Mouse (Mus musculus) heart, adult 2 months (tissue): ENCODE results near the gene Adamts13. TPM values are rescaled to one million over a fixed set of nuclear protein-coding genes. Genes with fewer than 3 reads are reported as not detected.

ENCODE experiments used
- DNase-seq, 2 experiments: peaks; one replicate each; pipeline ENCODE4 v3.0.0; 2021
- H3K27ac ChIP-seq: fragments of 200-600 bp; 2 replicates; pipeline ENCODE4 v1.8.1; 2022
- H3K27me3 ChIP-seq: fragments of 200-500 bp; 2 replicates; pipeline ENCODE4 v1.6.1; 2012; ENCODE audit warnings: mild to moderate bottlenecking, low read length, inconsistent platforms, mixed read lengths; ENCODE audit not compliant: control insufficient read depth, insufficient read depth
- H3K36me3 ChIP-seq: fragments of 200-500 bp; 2 replicates; pipeline ENCODE4 v1.6.1; 2012; ENCODE audit warnings: low read length, inconsistent platforms; ENCODE audit not compliant: control insufficient read depth, insufficient read depth
- H3K4me1 ChIP-seq: fragments of 200-500 bp; 2 replicates; pipeline ENCODE4 v1.6.1; 2011; ENCODE audit warnings: low read length; ENCODE audit not compliant: control insufficient read depth, insufficient read depth
- H3K4me3 ChIP-seq: fragments of 200-600 bp; 2 replicates; pipeline ENCODE4 v1.8.1; 2022
- H3K79me2 ChIP-seq: fragments of 200-500 bp; replicated peaks from 2 replicates; pipeline ENCODE4 v1.6.1; 2012; ENCODE audit warnings: mild to moderate bottlenecking, inconsistent platforms, low read length, moderate library complexity, mixed read lengths; ENCODE audit not compliant: control insufficient read depth, insufficient read depth
- H3K9ac ChIP-seq: fragments of 200-500 bp; 2 replicates; pipeline ENCODE4 v1.6.1; 2012; ENCODE audit warnings: low read depth, mild to moderate bottlenecking, control low read depth, inconsistent platforms, low read length, mixed read lengths
- CTCF ChIP-seq: fragments of 200-600 bp; IDR thresholded peaks from 2 replicates; pipeline ENCODE4 v1.8.1; 2022; ENCODE audit warnings: antibody characterized with exemption, mild to moderate bottlenecking, moderate library complexity
- EP300 ChIP-seq: fragments of 200-500 bp; IDR thresholded peaks from 2 replicates; pipeline ENCODE4 v1.6.1; 2011; ENCODE audit warnings: low read depth, low read length, control low read depth; ENCODE audit not compliant: insufficient read depth
- POLR2A ChIP-seq: fragments of 200-500 bp; IDR thresholded peaks from 2 replicates; pipeline ENCODE4 v1.6.1; 2011; ENCODE audit warnings: mild to moderate bottlenecking, low read depth, low read length, control low read depth; ENCODE audit not compliant: insufficient read depth
- WGBS: fragments of 180-500 bp; shearing (Covaris S2); methylation state at CpG from one replicate; pipeline ENCODE4 v1.1.7; 2018; 5-methylcytosine and 5-hydroxymethylcytosine counted together
- intact Hi-C: fragments of 180-260 bp; cut with DNase I; formaldehyde crosslinking; loops from one replicate; pipeline ENCODE4 v1.15.1; 2025
- polyA plus RNA-seq: library from polyadenylated mRNA; depleted of rRNA; stranded (reverse); fragments of >200 nt; gene quantifications from 2 replicates; pipeline ENCODE4 v1.2.3, GENCODE M21; 2012
- total RNA-seq, 2 experiments: library from RNA; stranded (reverse); gene quantifications; 2 replicates each; pipeline ENCODE4 v1.2.3; 2021

Adamts13 gene
- total and polyA plus RNA-seq, 3 experiments: not detected

DNA sequence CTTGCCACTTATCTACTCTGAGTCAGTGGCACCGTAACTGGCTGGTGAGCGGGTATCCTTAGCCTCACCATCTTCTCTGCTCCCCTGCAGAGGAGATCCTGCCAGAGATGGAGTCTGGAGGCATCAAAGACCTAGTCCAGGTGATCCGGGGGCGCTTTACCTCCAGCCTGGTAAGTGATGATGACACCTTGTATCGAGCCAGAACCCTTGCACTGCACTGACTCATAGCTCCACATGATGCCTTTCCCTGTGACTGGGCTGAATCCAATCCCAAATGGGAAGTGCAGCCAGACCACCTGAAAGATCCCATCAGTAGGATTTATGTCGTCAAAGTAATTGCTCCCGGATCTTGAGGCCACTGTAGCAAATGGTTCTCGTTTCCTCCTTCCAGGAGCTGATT, 20.4 kb upstream of the Adamts13 start:
- H3K36me3 ChIP-seq: no peaks in the 10 kb centered on the region

DNA sequence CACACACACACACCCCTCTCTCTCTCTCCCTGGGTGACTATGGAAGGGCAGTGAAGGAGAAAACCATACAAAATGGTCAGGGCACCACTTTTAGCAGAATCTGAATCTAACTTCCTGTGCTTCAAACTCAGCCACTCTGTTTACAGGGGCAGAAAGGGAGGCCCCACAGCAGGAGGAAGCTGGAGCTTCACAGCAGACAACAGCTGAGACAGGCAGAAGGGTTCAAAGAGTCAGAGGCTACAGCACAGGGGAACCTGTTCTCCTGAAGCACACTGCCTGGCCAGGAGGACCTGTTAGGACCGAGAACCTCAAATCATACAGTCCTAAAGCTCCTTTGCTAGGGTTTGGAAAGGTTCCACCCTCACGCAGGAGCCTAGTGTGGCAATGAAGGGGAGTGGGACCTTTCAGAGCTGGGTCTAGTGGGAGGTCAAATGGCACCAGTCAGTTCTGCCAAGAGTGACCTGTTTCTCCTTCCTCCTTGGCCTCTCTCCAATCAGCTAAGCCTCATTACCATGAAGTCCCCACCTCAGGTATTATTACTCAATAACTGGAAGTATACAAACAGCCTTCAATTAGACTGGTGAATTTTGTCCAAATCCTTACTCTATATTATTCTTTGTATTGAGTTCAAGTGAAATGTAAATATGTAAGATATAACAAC, 18.4 kb upstream of the Adamts13 start:
- DNase-seq: no peak
- no peak overlapping the region for H3K9ac ChIP-seq
- intact Hi-C loops: no loop called here
- H3K27ac ChIP-seq: no peak overlapping the region
- WGBS: 86% methylated on average over 2 of the region's 2 CpGs
- H3K36me3 ChIP-seq: no peaks in the 10 kb centered on the region
- H3K79me2 ChIP-seq: no peaks in the 10 kb centered on the region
- no peak overlapping the region for H3K4me3 ChIP-seq
- no peaks in the 10 kb centered on the region for H3K27me3 ChIP-seq
- H3K4me1 ChIP-seq: no peaks in the 10 kb centered on the region
- TF ChIP-seq EP300: no peak
- no peak for TF ChIP-seq POLR2A
- no peak for TF ChIP-seq CTCF

More for the DNA sequence above, 20.4 kb upstream of the Adamts13 start:
- H3K4me1 ChIP-seq: no peaks in the 10 kb centered on the region
- WGBS: 89% methylated on average over 8 of the region's 8 CpGs
- no peaks in the 10 kb centered on the region for H3K79me2 ChIP-seq
- H3K9ac ChIP-seq: no peak overlapping the region
- no peaks in the 10 kb centered on the region for H3K27me3 ChIP-seq
- H3K4me3 ChIP-seq: no peak overlapping the region
- TF ChIP-seq CTCF (no peak), POLR2A (no peak), EP300 (no peak)
- no peak for DNase-seq
- intact Hi-C loops: no loop called here
- H3K27ac ChIP-seq: no peak overlapping the region

DNA sequence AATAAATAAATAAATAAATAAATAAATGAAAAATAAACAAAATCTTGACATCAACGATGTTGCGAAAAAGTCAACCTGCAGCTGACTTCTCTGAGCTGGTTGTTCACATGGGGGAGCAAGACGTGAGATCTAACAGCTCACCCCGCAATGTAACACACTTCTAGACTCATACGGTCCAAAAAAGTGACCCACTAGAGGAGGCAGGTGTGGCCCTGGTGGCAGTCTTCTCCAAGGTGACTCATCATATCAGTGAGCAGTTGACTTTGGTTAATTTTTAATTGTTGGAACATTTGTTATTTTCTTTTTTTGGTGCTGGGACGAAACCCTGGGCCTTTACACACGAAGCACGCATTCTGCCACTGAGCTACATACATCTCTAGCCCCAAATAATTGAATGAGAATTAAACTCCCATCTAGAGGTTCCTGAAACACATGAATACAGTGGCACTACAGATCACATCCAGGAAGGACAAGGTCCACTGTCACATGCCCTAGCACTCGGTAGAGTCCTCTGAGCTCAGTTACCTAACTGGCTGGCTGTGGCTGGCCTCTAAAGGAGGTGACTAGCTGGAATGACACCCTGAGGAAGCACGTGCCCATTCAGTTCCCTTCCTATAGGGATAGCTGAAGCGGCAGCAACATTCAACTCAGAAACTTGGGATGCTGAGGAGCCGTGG, 16.3 kb upstream of the Adamts13 start:
- no peak for TF ChIP-seq EP300
- no peak for TF ChIP-seq POLR2A
- TF ChIP-seq CTCF: no peak
- intact Hi-C loops: no loop called here
- no peak for DNase-seq
- Histone ChIP-seq H3K36me3 (no peaks in the 10 kb centered on the region), H3K9ac (no peak overlapping the region), H3K79me2 (no peaks in the 10 kb centered on the region), H3K27ac (no peak overlapping the region), H3K27me3 (no peaks in the 10 kb centered on the region), H3K4me3 (no peak overlapping the region), H3K4me1 (no peaks in the 10 kb centered on the region)
- WGBS: 91% methylated on average over 12 of the region's 12 CpGs

DNA sequence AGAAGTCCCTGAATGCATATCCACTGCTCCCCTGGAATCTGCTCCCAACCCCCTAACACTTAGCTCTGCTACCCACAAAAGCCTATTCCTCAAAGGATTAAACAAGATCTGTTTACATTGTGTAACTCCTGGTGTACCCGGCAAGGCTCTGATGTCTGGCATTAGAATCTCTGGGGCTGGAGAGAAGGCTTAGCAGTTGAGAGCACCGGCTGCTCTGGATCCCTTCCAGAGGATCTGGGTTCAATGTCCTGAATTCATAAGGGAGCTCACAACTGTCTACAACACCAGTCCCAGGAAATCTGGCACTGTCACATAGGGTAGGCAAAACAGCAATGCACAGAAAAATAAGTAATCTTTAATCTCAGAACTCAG, 15.7 kb upstream of the Adamts13 start:
- Histone ChIP-seq H3K4me3 (no peak overlapping the region), H3K27me3 (no peaks in the 10 kb centered on the region), H3K4me1 (no peaks in the 10 kb centered on the region; the same call in 1 of the 2 replicates), H3K27ac (no peak overlapping the region), H3K79me2 (no peaks in the 10 kb centered on the region), H3K36me3 (no peaks in the 10 kb centered on the region), H3K9ac (no peak overlapping the region)
- TF ChIP-seq POLR2A: no peak
- TF ChIP-seq EP300: no peak
- TF ChIP-seq CTCF: no peak
- DNase-seq: no peak
- WGBS: 82% methylated on average over 2 of the region's 2 CpGs
- intact Hi-C loops: no loop called here

DNA sequence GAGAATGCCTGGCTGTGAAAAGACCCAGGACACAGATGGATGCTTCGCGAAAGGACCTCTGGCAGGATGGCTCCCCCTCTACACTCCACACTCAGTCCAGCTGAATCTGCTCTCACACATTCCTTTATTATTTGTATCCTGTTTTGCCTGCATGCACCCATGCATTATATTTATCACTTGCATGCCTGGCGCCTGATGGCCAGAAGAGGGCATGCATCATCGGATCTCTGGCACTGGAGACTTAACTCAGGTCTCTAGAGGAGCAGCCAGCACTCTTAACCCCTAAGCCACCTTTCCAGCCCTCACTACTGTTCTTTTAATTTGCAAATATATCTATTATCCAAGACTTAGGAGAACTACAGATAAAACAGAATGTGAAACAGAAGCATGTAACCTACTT, 12.5 kb upstream of the Adamts13 start:
- intact Hi-C loops: loop anchor here (5.0 kb wide), 1 partner anchor 43 kb away; the partner anchor contains the start of genes Surf1 and Surf2
- no peak overlapping the region for H3K4me3 ChIP-seq
- WGBS: 65% methylated on average over 4 of the region's 4 CpGs
- H3K27ac ChIP-seq: no peak overlapping the region
- no peaks in the 10 kb centered on the region for H3K27me3 ChIP-seq
- peaks cover 2% of the 10 kb centered on the region; the same call in 1 of the 2 replicates for H3K36me3 ChIP-seq
- DNase-seq: no peak
- no peak overlapping the region for H3K9ac ChIP-seq
- H3K4me1 ChIP-seq: peaks cover 1% of the 10 kb centered on the region; the same call in 1 of the 2 replicates
- TF ChIP-seq EP300 (no peak), CTCF (peak; percentile 43)
- no peaks in the 10 kb centered on the region for H3K79me2 ChIP-seq
